In genomic region chr1:128563905-128564304, GRCm38 (mm10) we compare ENCODE assay signal across 19 mouse cellular contexts.
"Had no signal": no experiment of that assay in that cellular context is flagged by ENCODE, and none has a peak within 500 bp of the region (broad histone marks: within the 10 kb centered on the region; RNA-seq: fewer than 3 reads in every experiment).

No protein-coding gene starts in this region.

- H3K27me3 ChIP-seq: limb, embryonic 13.5 days; liver, embryonic 13.5 days; megakaryocyte, embryonic 14.5 days; stomach, embryonic 15.5 days had no signal

- H3K9ac ChIP-seq: limb, embryonic 13.5 days; liver, embryonic 13.5 days; stomach, embryonic 15.5 days had no signal

- H3K4me3 ChIP-seq: limb, embryonic 10.5 days; limb, embryonic 13.5 days; liver, embryonic 13.5 days; megakaryocyte, embryonic 14.5 days; stomach, embryonic 15.5 days had no signal

- H3K4me2 ChIP-seq: limb, embryonic 13.5 days; liver, embryonic 13.5 days; midbrain, embryonic 11.5 days; stomach, embryonic 15.5 days had no signal

- H3K27ac ChIP-seq: limb, embryonic 10.5 days; limb, embryonic 13.5 days; liver, embryonic 13.5 days; stomach, embryonic 15.5 days had no signal

- H3K9me3 ChIP-seq: limb, embryonic 10.5 days; limb, embryonic 13.5 days; liver, embryonic 13.5 days; megakaryocyte, embryonic 14.5 days; stomach, embryonic 15.5 days had no signal

- H3K36me3 ChIP-seq: limb, embryonic 10.5 days; limb, embryonic 13.5 days; liver, embryonic 13.5 days; stomach, embryonic 15.5 days had no signal

- DNase-seq: kidney, adult 18-20 months; kidney, adult 9 months; kidney, postnatal 14 days; kidney, postnatal 4 days; liver; liver, embryonic 13.5 days; lung, adult 2 months; lung, postnatal 14 days; lung, postnatal 4 days; midbrain, embryonic 14.5 days; right cerebral cortex, adult 18-20 months; right cerebral cortex, postnatal 25 days; spleen, adult 18-20 months; thymus, postnatal 25 days had no signal

- H3K4me1 ChIP-seq: limb, embryonic 10.5 days; stomach, embryonic 15.5 days had no signal
